16 mouse cellular contexts compared by ENCODE assay signal in the genomic region with DNA sequence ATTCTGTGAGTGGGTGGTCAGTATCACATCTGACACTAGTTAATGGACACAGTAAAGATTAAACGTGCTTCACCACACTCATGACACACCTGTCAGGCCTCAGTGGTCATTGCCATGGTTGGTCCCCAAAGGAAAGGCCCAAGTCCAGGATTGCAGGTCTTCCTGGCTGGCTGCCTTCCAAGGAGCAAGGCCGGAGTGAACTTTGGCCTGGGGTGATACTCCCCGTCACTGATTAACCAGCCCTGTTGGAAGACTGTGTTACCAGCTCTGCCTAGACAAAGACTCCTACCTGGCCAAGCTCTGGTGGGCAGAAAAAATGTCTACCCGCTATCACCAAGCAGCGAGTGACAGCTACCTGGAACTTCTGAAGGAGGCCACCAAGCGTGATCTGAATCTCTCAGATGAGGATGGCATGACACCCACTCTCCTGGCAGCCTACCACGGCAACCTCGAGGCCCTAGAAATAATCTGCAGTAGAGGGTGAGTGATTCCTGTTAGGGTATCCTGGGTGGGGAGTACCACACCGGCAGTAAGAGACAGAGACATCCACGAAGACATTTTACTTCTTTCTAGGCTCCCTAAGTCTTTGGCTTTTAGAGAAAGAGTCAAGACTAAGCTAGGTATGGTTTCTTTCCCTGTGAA. TPM values are rescaled to one million over a fixed set of nuclear protein-coding genes. Genes with fewer than 3 reads are reported as not detected.
DNase-seq lines count a peak whose midpoint lies in the region; ATAC-seq and TF ChIP-seq lines count a peak whose summit lies in the region.
"Had no signal": no experiment of that assay in that cellular context is flagged by ENCODE, and none has a peak within 500 bp of the region (broad histone marks: within the 10 kb centered on the region; RNA-seq: fewer than 3 reads in every experiment).

Gene Anks4b (plus strand): TSS at position 256 of the 642 bp plus-strand sequence.

- ATAC-seq in erythroblast, adult 5-6 weeks (replicated peaks; ENCODE audit: low FRiP score, poor library complexity, severe bottlenecking) = no peak
- ATAC-seq in kidney, embryonic 15.5 days (replicated peaks; ENCODE audit: low FRiP score) = peak; percentile 91
- ATAC-seq in stomach, embryonic 15.5 days (ENCODE audit: insufficient read depth, low FRiP score, low read depth) = peak; percentile 86
- no peak for ATAC-seq in forebrain, embryonic 16.5 days
- ATAC-seq: Patski had no signal

- 75% methylated on average over 10 of the region's 10 CpGs for WGBS in kidney, embryonic 15.5 days
- WGBS in liver, adult 2 months = 28% methylated on average over 10 of the region's 10 CpGs
- 75% methylated on average over 10 of the region's 10 CpGs for WGBS in stomach, embryonic 15.5 days
- 86% methylated on average over 10 of the region's 10 CpGs for WGBS in forebrain, embryonic 16.5 days

- H3K4me1 ChIP-seq in erythroblast, embryonic 14.5 days (ENCODE audit: control insufficient read depth) = no peaks in the 10 kb centered on the region
- no peaks in the 10 kb centered on the region for H3K4me1 ChIP-seq in kidney, embryonic 15.5 days
- peaks cover 20% of the 10 kb centered on the region for H3K4me1 ChIP-seq in liver, adult 2 months (ENCODE audit: control insufficient read depth, insufficient read depth, low read length)
- no peaks in the 10 kb centered on the region for H3K4me1 ChIP-seq in stomach, embryonic 15.5 days
- H3K4me1 ChIP-seq in forebrain, embryonic 16.5 days (replicated peaks; ENCODE audit: control insufficient read depth, insufficient read depth, low read length) = no peaks in the 10 kb centered on the region; the same call in 1 of the 2 replicates
- H3K4me1 ChIP-seq: limb, embryonic 12.5 days had no signal

- TF ChIP-seq POLR2A in liver, adult 2 months (IDR thresholded peaks at IDR 0.05; ENCODE audit: extremely low read depth, insufficient read depth, low read length) = peak; percentile 46; the same call in 1 of the 2 replicates

- no peaks in the 10 kb centered on the region for H3K36me3 ChIP-seq in erythroblast, embryonic 14.5 days (ENCODE audit: control insufficient read depth)
- H3K36me3 ChIP-seq in kidney, embryonic 15.5 days = no peaks in the 10 kb centered on the region
- peaks cover 6% of the 10 kb centered on the region; the same call in 1 of the 2 replicates for H3K36me3 ChIP-seq in liver, adult 2 months (ENCODE audit: control insufficient read depth, insufficient read depth, low read length)
- H3K36me3 ChIP-seq in stomach, embryonic 15.5 days = no peaks in the 10 kb centered on the region
- H3K36me3 ChIP-seq in forebrain, embryonic 16.5 days (ENCODE audit: control insufficient read depth, insufficient read depth) = no peaks in the 10 kb centered on the region
- H3K36me3 ChIP-seq: limb, embryonic 12.5 days had no signal

- H3K9me3 ChIP-seq in erythroblast, embryonic 14.5 days (ENCODE audit: control insufficient read depth, low read length) = no peaks in the 10 kb centered on the region; the same call in 1 of the 2 replicates
- H3K9me3 ChIP-seq in kidney, embryonic 15.5 days (replicated peaks) = no peaks in the 10 kb centered on the region
- no peaks in the 10 kb centered on the region for H3K9me3 ChIP-seq in stomach, embryonic 15.5 days
- H3K9me3 ChIP-seq in forebrain, embryonic 16.5 days (ENCODE audit: control insufficient read depth, low read length) = no peaks in the 10 kb centered on the region
- H3K9me3 ChIP-seq: limb, embryonic 12.5 days had no signal

- 0 out of 2 replicates have a peak within 1 kb of the TSS, but pooled peaks have one; percentile 26 for H3K9ac ChIP-seq in kidney, embryonic 15.5 days
- peak within 1 kb of the TSS; percentile 94 for H3K9ac ChIP-seq in liver, adult 2 months (ENCODE audit: low read depth, low read length)
- H3K9ac ChIP-seq in stomach, embryonic 15.5 days = no peak within 1 kb of the TSS
- H3K9ac ChIP-seq in forebrain, embryonic 16.5 days (replicated peaks; ENCODE audit: low read depth, low read length) = no peak within 1 kb of the TSS
- H3K9ac ChIP-seq: limb, embryonic 12.5 days had no signal

- no peaks in the 10 kb centered on the region for H3K27me3 ChIP-seq in erythroblast, embryonic 14.5 days (ENCODE audit: control insufficient read depth)
- no peaks in the 10 kb centered on the region for H3K27me3 ChIP-seq in kidney, embryonic 15.5 days
- H3K27me3 ChIP-seq in liver, adult 2 months (ENCODE audit: control insufficient read depth, insufficient read depth, low read length) = no peaks in the 10 kb centered on the region
- no peaks in the 10 kb centered on the region for H3K27me3 ChIP-seq in stomach, embryonic 15.5 days (replicated peaks)
- no peaks in the 10 kb centered on the region for H3K27me3 ChIP-seq in forebrain, embryonic 16.5 days (replicated peaks; ENCODE audit: control insufficient read depth, insufficient read depth, low read length)
- H3K27me3 ChIP-seq: limb, embryonic 12.5 days; Patski had no signal

- H3K4me3 ChIP-seq in erythroblast, embryonic 14.5 days (replicated peaks) = peak within 1 kb of the TSS; percentile 49
- peak within 1 kb of the TSS; percentile 24 for H3K4me3 ChIP-seq in kidney, embryonic 15.5 days (replicated peaks)
- H3K4me3 ChIP-seq in liver, adult 2 months (ENCODE audit: insufficient read depth, low read depth, low read length) = peak within 1 kb of the TSS; percentile 73
- H3K4me3 ChIP-seq in stomach, embryonic 15.5 days (replicated peaks) = no peak within 1 kb of the TSS; the same call in 1 of the 2 replicates
- no peak within 1 kb of the TSS for H3K4me3 ChIP-seq in forebrain, embryonic 16.5 days (replicated peaks; ENCODE audit: low read length)
- H3K4me3 ChIP-seq: limb, embryonic 12.5 days; myocyte had no signal

- H3K4me2 ChIP-seq in kidney, embryonic 15.5 days = peak within 1 kb of the TSS; percentile 12; the same call in 1 of the 2 replicates
- peak within 1 kb of the TSS; percentile 16 for H3K4me2 ChIP-seq in stomach, embryonic 15.5 days
- H3K4me2 ChIP-seq in forebrain, embryonic 16.5 days (ENCODE audit: low read length) = no peak within 1 kb of the TSS
- H3K4me2 ChIP-seq: limb, embryonic 12.5 days; midbrain, embryonic 11.5 days had no signal

- peak; percentile 97 for DNase-seq in liver, adult 2 months (ENCODE audit: extremely low read depth, low read depth, low spot score)
- no peak for DNase-seq in cerebellum, adult 8-10 months
- no peak for DNase-seq in thymus, postnatal 25 days
- DNase-seq: cerebellum, adult 9-11 months; heart, adult 18-20 months; lung, postnatal 10 days had no signal

- peaks cover 20% of the 10 kb centered on the region; the same call in 1 of the 2 replicates for H3K79me2 ChIP-seq in liver, adult 2 months (ENCODE audit: control insufficient read depth, insufficient read depth, low read length)

- TF ChIP-seq CTCF in liver, adult 2 months (IDR thresholded peaks at IDR 0.05; ENCODE audit: low read depth, low read length) = 0 out of 2 replicates have a peak, but pooled peaks have one; percentile 3

- H3K27ac ChIP-seq in kidney, embryonic 15.5 days = peak within 1 kb of the TSS; percentile 64
- peak within 1 kb of the TSS; percentile 100 for H3K27ac ChIP-seq in liver, adult 2 months (replicated peaks; ENCODE audit: insufficient read depth, low read depth, low read length)
- no peak within 1 kb of the TSS for H3K27ac ChIP-seq in stomach, embryonic 15.5 days
- no peak within 1 kb of the TSS for H3K27ac ChIP-seq in forebrain, embryonic 16.5 days (ENCODE audit: low read length)
- H3K27ac ChIP-seq: limb, embryonic 12.5 days had no signal

RNA-seq across cellular contexts. Expression of gene Anks4b, which starts in this region (rescaled TPM):
- not detected in 2 replicates for polyA plus RNA-seq in erythroblast, embryonic 14.5 days (2012)
- not detected in 2 replicates for total RNA-seq in erythroblast, adult 5-6 weeks (2015; ENCODE audit: low replicate concordance)
- not detected in 2 replicates for total RNA-seq in erythroblast, adult 5-6 weeks (2017; ENCODE audit: low replicate concordance)
- 3.0 and 3.1 TPM in 2 replicates for polyA plus RNA-seq in kidney, embryonic 15.5 days (2015; fragmentation: Nextera tagmentation; extraction: Ambion mirVana)
- 36.0 and 40.0 TPM in 2 replicates for total RNA-seq in liver, adult 2 months (2014; rRNA removed)
- 15.8 and 17.0 TPM in 2 replicates for polyA plus RNA-seq in liver, adult 2 months (2012; rRNA removed)
- 2.7 and 3.2 TPM in 2 replicates for polyA plus RNA-seq in stomach, embryonic 15.5 days (2015; fragmentation: Nextera tagmentation; extraction: Ambion mirVana)
- not detected in 2 replicates for polyA plus RNA-seq in forebrain, embryonic 16.5 days (2015; fragmentation: Nextera tagmentation; extraction: Ambion mirVana)
- polyA plus RNA-seq: heart, postnatal 0 days; limb, embryonic 12.5 days; midbrain, embryonic 11.5 days; myocyte; Patski had no signal

Comparison
In these comparisons a context has a peak if more than half of its experiments do, and no peak if none do; other contexts are left out.
1. RNA of gene Anks4b (total RNA-seq): 36.0 to 40.0 TPM in liver, adult 2 months; not detected in erythroblast, adult 5-6 weeks; every median in the first group is over 10 times any median in the second.
2. H3K4me3 ChIP-seq: peak in erythroblast, embryonic 14.5 days (single experiment), kidney, embryonic 15.5 days (single experiment) and liver, adult 2 months (single experiment); none in stomach, embryonic 15.5 days (single experiment) and forebrain, embryonic 16.5 days (single experiment).
3. ATAC-seq: peak in kidney, embryonic 15.5 days (single experiment) and stomach, embryonic 15.5 days (single experiment); none in erythroblast, adult 5-6 weeks (single experiment) and forebrain, embryonic 16.5 days (single experiment).
4. H3K27ac ChIP-seq: peak in kidney, embryonic 15.5 days (single experiment) and liver, adult 2 months (single experiment); none in stomach, embryonic 15.5 days (single experiment) and forebrain, embryonic 16.5 days (single experiment).
5. H3K9ac ChIP-seq: peak in kidney, embryonic 15.5 days (single experiment) and liver, adult 2 months (single experiment); none in stomach, embryonic 15.5 days (single experiment) and forebrain, embryonic 16.5 days (single experiment).